Mouse (Mus musculus) left cerebral cortex, postnatal 4 days (tissue): ENCODE results near the gene Plekhb1. TPM values are rescaled to one million over a fixed set of nuclear protein-coding genes. Genes with fewer than 3 reads are reported as not detected.

ENCODE experiments used
- DNase-seq: peaks from one replicate; pipeline ENCODE4 v3.0.0-alpha.2; 2022
- intact Hi-C: fragments of 180-260 bp; cut with DNase I; formaldehyde crosslinking; loops from one replicate; pipeline ENCODE4 v1.15.1; 2025
- total RNA-seq, 2 experiments: library from RNA; stranded (reverse); gene quantifications; 2 replicates each; pipeline ENCODE4 v1.2.3; 2021

The Plekhb1 gene
- total RNA-seq, 2 experiments from 2014 or later, result 11.6 to 14.3 TPM

DNA sequence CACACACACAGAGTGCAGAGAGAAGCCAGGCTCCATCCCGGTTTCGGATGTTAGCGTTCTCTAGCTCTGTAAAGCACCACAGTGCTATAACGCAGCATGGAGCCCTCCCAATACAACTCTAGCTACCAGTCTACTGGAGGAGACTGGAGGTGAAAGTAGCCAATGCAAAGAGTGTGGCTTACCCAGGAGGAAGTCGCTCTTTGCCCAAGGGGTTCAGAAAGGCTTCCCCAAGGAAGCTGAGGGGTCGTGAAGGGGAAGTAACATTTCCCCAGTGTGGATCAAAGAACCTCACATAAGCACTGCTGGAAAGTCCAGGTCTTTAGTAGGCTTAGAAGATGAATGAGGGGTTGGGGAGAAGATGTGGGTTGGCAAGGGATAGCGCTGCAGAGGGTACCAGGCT, 950 bp downstream of the Plekhb1 start:
- intact Hi-C loops, result loop anchor here (10.0 kb wide), 1 partner anchor 136 kb away; no protein-coding TSS in a partner anchor
- no peak for DNase-seq

DNA sequence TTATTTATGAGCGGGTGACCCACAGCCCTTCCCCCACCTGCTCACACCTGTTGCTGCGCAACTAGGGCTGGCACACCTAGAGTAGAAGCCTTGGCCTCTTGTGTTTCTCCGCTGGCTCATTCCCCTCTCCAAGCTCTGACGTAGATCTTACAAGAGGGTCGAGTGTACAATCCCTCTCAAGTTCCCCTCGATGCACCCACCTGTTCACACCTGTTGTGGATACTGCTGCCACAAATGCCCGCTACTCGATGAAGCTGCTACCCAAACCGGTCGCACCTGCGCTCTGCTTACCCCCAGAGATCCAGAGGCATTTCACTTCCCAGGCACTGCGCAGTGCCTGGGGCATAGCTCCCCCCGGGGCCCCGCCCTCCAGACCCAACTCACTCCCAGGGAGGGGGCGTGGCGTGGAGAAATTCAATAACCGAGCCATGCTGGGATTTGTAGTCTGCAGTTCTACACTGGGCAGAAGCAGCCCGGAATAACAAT, 4.1 kb downstream of the Plekhb1 start:
- peak; percentile 20 for DNase-seq
- intact Hi-C loops, result no loop called here

DNA sequence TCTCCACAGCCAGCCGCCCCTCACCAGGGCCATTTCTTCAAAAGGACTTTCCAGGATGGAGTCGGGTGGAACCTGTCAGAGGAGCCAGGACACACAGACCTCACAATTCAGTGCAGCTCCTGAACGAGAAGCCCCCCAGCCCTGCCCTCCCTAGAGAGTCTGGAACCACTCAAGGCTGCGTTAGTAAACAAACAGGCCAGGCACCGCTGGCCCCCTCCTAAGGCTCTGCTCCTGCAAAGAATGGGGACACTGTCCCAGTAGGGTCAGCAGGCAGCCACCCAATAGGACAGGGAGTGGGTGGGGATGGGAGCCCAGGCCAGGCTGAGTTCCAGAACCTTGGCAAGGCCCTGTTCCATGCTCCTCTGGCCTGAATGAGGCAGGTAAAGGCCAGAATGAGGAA, 5.5 kb downstream of the Plekhb1 start:
- intact Hi-C loops, result no loop called here
- peak; percentile 21 for DNase-seq

DNA sequence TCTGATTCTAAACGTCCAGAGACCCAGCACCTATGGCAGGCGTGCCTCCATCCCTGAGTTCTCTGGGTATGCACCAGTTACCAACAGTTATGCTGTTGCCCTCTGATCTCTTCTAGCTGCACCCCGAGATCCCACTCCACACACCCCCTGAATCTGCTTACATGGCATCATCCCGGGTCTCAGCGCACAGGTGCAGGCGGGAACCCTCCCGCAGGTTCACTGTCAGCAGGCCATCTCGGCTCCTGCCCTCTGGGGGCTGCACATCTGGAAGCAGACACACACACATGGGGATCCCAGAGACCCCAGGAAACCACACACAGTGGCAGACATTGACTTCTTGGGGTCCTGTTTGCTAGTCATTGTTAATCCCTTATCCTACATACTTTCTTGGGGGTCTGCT, 7.8 kb downstream of the Plekhb1 start:
- DNase-seq, result no peak
- intact Hi-C loops, result no loop called here

DNA sequence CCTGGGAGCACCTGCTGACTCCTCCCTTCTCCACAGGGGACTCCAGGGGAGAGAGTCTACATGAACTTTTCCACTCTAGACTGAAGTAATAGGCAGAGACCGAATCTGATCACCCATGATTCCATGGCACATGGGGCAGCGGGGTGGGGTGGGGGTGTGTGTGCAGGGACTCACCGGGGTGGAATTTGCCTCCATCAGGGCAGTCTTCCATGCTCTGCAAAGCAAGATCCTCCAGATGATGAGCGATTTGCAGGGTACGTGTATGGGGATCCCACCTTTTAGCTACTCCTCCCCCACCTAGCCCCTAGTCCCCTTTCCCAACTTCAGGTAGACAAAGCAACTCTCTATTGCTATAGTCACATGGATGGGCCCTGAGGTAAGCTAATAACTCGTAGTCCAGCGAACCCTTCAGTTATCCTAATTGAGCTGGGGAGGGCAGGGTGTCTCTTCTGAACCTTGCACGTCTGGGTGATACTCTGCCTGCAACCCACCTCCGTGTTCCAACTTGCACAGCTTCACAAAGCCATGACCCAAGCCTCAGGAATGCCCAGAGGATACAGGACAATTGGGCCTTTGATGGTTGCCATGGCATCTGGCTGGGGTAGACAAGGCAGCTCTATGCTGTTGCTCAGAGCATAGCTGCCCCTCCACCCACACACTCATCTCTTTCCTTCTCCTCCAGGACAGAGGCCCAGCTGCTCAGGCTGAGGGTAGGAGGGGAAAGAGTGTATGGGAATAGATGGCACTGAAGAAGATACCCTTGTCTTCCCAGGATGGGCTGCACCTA, 8.5 kb downstream of the Plekhb1 start:
- intact Hi-C loops, result no loop called here
- peak; percentile 53 for DNase-seq

DNA sequence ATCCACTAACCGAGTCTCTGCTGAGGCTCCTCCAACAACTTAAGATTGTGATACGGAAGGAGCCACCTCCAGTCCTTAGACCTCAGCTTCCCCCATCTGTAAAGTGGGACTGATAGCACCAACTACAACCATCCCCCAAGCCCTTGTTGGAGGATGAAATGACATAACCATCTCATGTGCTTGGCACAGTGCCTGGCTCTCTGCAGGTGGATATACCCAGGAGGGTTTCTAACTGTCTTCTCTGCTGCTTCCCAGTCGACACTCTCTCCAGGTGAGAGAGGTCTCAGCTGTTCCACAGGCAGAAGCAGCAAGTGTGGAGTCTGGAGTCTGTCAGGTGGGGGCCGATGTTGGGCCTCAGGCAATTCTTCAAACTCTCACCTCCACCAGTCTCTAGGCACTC, 11.2 kb downstream of the Plekhb1 start:
- intact Hi-C loops, result no loop called here
- no peak for DNase-seq

DNA sequence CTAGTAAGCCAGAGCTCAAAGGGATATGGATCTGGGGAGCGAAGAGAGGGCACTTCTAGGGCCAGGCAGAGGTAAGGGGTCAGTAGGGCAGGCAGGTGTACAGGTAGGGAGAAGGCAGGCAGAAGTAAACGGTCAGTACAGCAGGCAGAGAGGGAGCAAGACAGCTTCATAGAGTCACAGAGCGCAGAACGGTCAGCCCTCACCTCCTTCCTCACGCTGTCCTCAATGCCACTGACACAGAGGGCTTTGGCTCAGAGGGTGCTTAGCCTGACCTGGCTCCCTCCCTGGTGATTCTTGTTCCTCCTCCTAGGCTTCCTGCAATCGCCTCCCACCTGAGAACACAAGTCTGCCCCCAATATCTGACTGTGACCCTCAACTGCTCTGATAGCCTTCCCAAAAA, 11.8 kb downstream of the Plekhb1 start:
- intact Hi-C loops, result no loop called here

DNA sequence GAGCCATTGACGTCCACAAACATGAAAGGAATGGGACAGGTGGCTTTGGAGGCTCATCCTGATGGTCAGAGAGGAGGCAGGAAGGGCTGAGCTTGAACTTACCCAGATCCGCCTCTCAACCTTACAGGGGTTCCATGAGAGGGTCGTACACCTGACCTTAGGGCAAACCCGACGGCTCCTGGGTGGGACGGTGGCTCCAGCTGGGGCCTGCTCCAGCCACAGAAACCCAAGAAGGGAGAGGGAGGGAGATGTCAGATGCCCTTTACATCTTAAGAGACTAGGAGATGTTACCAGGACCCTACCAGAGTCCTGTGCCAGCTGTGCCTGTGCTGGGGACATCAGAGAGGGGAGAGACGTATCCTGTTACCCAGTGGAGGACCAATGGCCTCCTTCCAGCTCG, 12.4 kb downstream of the Plekhb1 start:
- DNase-seq, result no peak
- intact Hi-C loops, result no loop called here

More for the DNA sequence above, 11.8 kb downstream of the Plekhb1 start:
- no peak for DNase-seq

DNA sequence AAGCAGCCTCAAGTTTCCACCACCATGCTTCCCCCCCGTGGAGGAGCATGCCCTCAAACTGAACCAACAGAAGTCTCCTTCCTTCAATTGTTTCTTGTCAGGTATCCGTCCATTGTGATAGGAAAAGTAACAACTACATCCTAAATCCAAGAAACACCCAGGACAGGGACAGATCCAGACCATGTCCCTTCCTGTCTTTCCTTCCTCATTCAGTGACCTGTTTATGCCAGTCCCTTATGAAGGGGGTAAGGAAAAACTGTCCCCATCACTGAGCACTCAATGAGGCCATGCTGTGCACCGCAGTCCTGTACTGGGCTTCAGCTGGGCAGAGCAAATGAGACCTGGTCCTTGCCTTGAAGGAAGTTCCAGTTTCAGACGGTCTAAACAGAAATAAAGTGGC, 13.1 kb downstream of the Plekhb1 start:
- DNase-seq, result no peak
- intact Hi-C loops, result no loop called here

DNA sequence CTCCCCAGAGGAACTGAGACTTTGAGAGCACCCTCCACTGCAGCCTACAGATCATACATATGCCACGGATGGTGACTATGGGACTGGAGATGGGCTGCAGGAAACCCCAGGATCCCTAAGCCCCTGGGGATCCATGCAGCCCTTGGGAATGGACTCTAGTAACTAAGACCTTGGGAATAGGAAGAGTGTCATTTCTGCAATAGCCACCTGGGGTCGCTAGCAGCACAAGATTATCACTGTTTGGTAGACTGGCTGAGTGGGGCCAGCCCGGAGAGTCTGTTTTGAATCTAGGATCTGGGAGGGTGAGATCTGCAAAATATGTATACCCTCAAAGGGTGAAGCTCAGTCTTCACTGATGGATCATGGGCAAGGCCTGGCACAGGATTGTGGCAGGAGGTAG, 17.1 kb downstream of the Plekhb1 start:
- DNase-seq, result peak; percentile 72
- intact Hi-C loops, result no loop called here

DNA sequence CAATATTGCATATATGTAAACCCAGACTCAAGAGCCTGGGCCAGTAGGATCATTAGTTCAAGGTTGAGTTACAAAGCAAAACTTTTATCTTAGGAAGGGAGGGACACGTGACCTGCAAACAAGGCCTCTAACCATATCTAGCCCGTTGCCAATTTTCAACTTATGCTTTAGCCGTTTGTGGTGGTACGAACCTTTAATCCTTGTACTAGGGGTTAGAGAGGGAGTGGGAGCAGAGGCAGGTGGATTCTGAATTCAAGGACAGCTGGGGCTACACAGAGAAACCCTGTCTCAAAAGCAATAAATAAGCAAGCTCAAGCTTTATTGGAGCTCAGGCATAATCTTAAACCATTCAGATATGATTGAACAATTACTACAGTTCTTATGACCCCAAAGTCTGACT, 19.8 kb downstream of the Plekhb1 start:
- no peak for DNase-seq
- intact Hi-C loops, result no loop called here

DNA sequence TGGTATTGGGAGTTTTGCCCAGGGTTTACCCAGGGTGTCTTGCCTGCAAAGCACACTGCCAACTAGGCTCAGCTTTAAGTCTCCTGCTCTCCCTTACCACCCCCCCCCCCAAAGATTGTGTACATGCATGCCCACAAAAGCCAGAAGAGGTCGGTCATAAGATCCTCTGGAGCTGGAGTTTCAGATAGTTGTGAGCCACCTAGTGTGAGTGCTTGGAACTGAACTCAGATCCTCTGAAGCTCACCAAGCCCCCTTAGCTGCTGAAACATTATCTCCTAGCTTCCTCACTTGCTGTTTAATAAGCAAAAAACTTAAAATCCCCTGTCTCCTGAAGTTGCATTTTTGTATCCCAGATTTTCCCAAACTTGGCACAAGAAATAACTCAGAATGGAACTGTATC, 24.6 kb downstream of the Plekhb1 start:
- DNase-seq, result no peak
- intact Hi-C loops, result no loop called here

DNA sequence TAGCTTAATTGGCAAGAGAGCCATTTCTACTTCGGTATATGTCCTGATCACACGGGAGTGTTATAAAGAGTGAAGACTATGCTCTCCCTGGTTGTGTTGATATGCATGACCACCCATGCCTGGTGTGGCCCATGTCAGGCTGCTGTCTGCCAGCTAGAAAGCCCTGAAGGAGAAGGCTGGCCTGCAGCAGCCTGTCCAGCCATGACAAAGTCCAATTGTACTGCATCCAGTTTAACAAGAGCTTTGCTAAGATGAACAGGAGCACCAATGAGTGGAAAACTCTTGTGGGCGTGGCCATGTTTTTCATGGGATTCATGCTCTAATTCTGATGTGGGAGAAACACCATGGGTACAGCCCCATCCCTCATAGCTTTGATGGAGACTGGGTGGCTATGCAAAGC, 37.7 kb downstream of the Plekhb1 start:
- DNase-seq, result no peak
- intact Hi-C loops, result no loop called here

DNA sequence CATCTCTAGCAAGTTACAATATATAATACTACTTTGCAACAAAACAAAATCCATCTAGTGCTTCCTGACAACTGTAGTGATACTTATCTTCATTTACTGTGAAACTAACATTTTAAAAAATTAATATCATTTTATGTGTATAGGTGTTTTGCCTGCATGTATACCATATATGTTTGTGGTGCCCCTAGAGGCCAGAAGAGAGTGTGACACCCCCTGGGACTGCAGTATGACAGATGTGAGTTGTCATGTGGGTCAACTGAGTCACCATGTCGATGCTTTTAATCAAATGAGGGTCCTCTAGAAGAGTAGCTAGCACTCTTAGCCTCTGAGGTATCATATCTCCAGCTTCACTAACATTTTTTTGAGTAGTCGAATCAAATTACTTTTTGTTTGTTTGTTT, 39.9 kb downstream of the Plekhb1 start:
- DNase-seq, result no peak
- intact Hi-C loops, result no loop called here

DNA sequence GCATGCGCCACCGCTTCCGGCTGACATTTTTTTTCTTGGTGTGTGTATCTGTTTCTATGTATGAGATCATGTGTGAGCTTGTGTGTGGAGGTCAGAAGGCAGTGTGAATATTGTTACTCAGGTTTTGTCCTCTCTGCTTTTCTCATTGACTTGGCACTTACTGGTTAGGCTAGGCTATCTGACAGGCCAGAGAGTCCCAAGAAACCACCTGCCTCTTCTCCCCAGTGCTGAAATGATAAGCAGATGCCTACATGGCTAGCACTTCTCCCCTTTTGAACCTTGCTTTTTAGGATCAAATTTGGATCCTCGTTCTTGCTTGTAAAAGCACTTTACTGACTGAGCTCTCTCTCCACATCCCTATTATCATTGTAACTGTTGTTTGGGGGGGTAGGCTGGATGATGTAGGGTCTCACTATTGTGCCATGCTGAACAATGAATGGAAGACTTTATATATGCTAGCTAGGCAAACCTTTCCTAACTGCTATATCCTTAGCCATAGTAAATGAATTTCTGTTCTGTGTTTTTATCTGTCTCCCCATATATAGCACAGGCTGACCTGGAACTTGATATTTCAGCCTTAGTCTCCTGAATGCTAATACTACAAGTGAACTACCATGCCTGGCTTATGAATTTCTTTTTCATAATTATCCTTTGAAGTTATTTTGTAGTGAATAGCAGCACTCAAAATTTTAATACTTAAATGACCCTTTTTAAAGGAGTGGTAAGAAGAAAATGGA, 45.9 kb downstream of the Plekhb1 start:
- no peak for DNase-seq

DNA sequence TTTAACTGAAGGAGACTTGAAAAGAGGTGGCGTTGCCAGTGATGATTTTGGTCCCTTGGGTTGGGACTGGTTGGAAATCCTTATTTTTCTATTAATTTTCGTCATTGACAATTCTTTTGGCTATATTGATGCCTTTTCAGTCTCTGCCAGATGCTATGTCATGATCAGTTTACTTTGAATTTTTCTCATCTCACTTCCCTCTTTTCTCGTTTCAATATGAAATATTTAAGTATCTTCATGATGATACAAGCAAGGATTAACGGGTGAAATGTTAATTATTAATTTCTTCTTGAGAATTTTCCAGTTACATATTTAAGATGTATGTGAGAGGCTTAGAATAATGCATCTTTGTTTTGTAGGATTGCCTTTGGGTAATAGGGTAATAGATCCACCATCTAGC, 53.3 kb downstream of the Plekhb1 start:
- intact Hi-C loops, result no loop called here
- no peak for DNase-seq

More for the DNA sequence above, 45.9 kb downstream of the Plekhb1 start:
- intact Hi-C loops, result no loop called here

DNA sequence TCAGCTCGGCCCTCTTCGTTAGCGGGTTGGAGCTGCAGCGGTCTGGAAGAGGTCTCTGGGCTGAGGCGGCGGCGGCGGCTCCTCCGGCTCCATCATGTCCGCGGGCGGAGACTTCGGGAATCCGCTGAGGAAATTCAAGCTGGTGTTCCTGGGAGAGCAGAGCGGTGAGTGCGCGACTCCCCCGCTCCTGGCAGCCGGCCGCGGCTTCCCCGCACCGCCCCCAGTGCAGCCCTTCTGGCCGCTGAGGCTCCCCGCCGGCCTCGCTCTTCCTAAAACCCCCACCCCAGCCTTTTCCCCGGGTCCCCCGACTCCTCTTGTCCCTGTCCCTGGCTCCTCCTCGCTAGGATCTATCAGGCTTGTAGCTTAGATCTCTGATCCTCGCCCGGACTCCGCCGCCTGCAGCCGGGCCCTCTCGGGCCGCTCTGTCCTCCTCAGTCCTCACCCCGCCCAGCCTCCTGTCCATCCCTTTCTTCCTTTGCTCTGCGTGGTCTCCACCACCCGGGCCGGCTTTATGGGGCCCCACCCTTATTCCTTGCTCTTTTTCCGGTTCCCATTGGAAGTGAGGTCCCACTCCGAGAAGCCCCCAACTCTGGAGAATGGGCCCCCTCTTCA, 54.0 kb downstream of the Plekhb1 start, which contains the start of gene Mrpl48:
TSS of gene Mrpl48 (minus strand) at position 172 of the 612 bp plus-strand sequence.
- DNase-seq, result peak; percentile 56
- intact Hi-C loops, result no loop called here

DNA sequence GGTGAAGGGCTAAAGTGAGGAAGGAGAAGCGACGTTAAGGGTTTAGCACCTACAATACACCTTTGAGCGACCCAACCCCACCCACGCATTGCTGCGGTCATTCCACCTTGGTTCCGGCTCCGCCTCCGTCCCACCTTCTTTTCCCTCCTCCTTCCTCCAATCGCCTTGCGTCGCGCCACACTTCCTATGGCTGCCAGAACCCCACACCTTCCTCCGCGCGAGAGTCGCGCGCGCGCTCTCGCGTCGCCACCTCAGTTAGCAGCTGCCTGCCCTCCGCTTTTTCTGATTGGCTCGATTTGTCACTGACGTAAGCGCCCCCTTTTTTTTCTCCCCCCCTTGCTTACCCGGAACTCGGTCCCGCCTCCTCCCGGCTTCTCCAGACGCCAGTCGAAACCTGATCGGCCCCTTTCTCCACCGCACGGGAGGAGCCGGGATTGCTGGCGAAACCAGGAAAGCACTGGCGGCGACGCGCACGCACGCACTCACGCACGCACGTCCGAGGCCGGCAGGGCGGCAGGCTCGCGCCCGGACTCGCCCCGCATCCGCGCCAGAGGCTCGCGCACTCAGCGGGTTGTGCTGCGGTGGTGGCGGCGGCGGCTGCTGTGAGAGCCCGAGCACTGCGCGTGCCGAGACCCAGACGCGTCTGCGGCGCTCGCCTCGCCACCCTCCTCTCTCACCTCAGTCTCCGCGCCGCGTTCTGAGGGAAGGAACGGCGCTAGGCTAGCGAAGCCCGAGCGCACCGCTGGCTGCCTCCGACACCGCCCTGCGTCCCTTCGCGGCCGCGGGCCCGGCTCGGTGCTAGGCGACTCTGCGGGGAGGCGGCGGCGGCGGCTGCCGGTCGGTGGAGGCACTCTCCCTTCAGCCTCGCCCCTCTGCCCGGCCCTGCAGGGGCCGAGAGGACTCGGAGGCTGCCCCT, 54.7 kb downstream of the Plekhb1 start, which contains the start of gene Rab6a:
TSS of gene Rab6a (plus strand) at position 197 of the 916 bp plus-strand sequence.
- intact Hi-C loops, result no loop called here
- peak; percentile 98 for DNase-seq

DNA sequence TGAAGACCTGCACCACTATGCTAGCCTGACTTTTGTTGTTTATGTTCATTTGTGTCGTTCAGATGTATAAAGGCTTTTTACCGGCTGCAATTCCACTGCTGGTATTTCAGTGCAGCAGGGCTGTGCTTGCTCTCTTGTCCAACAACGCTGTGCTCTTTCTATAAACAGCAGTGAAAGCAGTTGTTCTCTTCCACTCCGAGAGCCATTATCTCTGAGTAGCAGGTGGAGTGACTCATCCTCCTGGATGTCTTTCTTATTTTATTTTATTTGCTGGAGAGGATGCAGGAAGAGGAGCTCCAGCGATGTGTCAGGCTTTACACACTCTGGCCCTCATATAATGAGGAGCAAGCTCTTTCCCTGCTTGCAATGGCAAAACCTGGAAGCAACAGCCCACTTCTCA, 62.0 kb downstream of the Plekhb1 start:
- DNase-seq, result no peak
- intact Hi-C loops, result no loop called here

DNA sequence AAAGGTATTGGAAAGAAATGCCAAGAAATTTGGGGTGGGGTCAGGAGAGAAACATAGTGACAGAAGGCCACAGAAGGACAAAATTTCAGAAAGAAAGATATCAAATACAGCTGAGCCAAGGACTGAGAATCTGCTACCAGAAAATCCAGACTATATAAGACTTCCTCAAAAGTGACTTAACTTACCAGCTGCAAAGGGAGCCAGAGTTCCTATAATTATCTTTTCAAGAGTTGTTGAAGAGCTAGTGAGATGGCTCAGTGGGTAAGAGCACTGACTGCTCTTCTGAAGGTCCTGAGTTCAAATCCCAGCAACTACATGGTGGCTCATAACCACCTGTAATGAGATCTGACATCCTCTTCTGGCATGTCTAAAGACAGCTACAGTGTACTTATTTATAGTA, 68.9 kb downstream of the Plekhb1 start:
- intact Hi-C loops, result no loop called here
- no peak for DNase-seq
